Mouse (Mus musculus): Measurements from ENCODE around the gene Pigs. TPM values are rescaled to one million over a fixed set of nuclear protein-coding genes. Genes with fewer than 3 reads are reported as not detected.

The Pigs gene
- polyA plus RNA-seq, 1 experiment from 2014 or later, result 31.1 TPM

DNA sequence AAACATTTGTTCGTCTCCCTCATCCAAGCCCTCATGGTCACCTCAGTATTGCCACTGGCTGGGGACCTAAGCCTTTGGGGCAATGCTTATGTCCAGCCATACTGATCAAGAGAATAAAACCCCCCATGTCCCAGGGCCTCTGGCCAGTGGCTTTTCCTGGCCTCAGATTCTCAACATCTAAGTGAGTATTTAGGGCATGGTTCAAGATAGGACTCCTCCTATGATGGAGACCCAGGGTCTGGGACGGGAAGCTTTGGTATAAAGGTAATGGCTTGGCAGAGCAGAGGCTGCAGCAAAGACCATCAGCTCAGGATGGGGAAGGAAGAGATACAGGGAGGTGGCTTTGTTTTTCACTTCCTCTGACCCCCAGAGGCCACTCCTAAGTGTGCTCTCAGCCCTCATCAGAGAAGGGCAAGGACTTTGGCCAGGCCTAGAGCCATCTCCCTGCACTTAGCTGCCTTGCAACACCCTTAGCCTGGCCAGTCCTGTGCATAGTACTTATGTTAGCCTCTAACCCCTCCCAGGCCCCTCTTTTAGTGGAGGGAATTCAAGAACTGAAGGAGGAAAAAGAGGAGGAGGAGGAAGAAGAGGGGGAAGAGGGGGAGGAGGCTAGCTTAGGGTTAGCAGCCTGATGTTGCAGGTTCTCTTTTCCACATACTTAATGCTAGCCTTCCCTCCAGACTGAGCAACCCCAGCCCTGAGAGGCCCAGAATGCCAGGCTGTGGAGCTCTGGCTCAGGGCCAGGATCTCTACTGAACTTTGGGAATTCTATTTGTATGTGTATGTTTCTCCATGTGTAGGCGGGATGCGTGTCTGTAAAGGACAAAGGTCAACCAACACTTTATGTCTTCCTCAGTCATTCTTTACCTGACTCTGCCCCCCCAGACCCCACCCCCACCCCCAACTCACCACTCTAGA is 21.5 kb downstream of the Pigs start:
- Histone ChIP-seq H3K4me1 (replicated peaks) (peaks cover 56% of the 10 kb centered on the region), H3K9me3 (replicated peaks) (no peaks in the 10 kb centered on the region), H3K4me3 (replicated peaks) (no peak overlapping the region), H3K36me3 (replicated peaks) (peaks cover 15% of the 10 kb centered on the region), H3K9ac (no peak overlapping the region), H3K27ac (replicated peaks) (peak overlapping the region; percentile 76), H3K27me3 (no peaks in the 10 kb centered on the region), H3K4me2 (0 out of 2 replicates have a peak overlapping the region, but pooled peaks have one; percentile 17)
- 56% methylated on average over 4 of the region's 4 CpGs for WGBS (ENCODE audit: insufficient replicate concordance)
- ATAC-seq (ENCODE audit: insufficient read depth), result peak; percentile 34; the same call in 1 of the 2 replicates

DNA sequence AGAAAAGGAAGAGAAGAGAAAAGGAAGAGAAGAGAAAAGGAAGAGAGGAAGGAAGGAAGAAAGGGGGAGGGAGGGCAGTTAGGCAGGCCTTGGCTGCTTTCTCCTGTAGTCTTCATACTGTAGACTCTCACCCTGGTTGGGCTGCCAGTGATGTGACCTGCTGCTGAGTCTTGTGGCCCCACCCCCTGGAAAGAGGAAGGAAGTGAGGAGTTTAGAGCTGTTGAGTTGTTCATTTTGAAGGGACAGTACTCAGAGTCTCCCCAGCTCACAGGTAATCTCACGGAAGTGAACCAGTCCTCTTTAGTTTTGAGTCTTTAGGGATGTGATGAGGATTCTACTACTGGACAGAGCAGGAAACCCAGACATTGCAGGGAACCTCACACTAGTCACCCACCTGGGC is 24.9 kb downstream of the Pigs start:
- WGBS (ENCODE audit: insufficient replicate concordance), result 30% methylated on average over 1 of the region's 1 CpGs
- H3K4me3 ChIP-seq (replicated peaks), result no peak overlapping the region
- no peak overlapping the region for H3K9ac ChIP-seq
- H3K9me3 ChIP-seq (replicated peaks), result no peaks in the 10 kb centered on the region
- H3K36me3 ChIP-seq (replicated peaks), result peaks cover 10% of the 10 kb centered on the region
- H3K4me2 ChIP-seq, result no peak overlapping the region
- H3K4me1 ChIP-seq (replicated peaks), result peaks cover 23% of the 10 kb centered on the region
- no peak for ATAC-seq (ENCODE audit: insufficient read depth)
- H3K27ac ChIP-seq (replicated peaks), result no peak overlapping the region
- H3K27me3 ChIP-seq, result no peaks in the 10 kb centered on the region

DNA sequence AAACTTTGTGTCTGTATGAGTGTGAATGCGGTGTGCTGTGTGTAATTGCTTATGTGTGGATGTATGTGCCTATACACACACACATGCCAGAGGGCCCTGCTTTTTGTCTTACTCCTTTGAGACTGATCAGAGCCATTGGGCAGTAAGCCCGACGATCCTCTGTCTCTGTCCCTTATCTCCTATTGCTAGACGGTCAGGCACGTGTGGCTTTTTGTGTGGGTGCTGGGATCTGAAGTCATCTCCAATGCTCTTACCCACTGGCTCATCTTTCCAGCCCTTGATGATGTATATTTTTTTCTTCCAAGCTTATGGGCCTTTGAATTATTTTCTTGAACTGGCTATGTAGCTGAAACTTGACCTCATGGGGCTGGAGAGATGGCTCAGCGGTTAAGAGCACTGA is 26.7 kb downstream of the Pigs start:
- H3K27me3 ChIP-seq, result no peaks in the 10 kb centered on the region
- ATAC-seq (ENCODE audit: insufficient read depth), result no peak
- no peaks in the 10 kb centered on the region for H3K9me3 ChIP-seq (replicated peaks)
- no peak overlapping the region for H3K27ac ChIP-seq (replicated peaks)
- H3K4me2 ChIP-seq, result no peak overlapping the region
- no peak overlapping the region for H3K9ac ChIP-seq
- WGBS (ENCODE audit: insufficient replicate concordance), result 46% methylated on average over 6 of the region's 6 CpGs
- no peaks in the 10 kb centered on the region for H3K36me3 ChIP-seq (replicated peaks)
- no peak overlapping the region for H3K4me3 ChIP-seq (replicated peaks)
- H3K4me1 ChIP-seq (replicated peaks), result peaks cover 13% of the 10 kb centered on the region

DNA sequence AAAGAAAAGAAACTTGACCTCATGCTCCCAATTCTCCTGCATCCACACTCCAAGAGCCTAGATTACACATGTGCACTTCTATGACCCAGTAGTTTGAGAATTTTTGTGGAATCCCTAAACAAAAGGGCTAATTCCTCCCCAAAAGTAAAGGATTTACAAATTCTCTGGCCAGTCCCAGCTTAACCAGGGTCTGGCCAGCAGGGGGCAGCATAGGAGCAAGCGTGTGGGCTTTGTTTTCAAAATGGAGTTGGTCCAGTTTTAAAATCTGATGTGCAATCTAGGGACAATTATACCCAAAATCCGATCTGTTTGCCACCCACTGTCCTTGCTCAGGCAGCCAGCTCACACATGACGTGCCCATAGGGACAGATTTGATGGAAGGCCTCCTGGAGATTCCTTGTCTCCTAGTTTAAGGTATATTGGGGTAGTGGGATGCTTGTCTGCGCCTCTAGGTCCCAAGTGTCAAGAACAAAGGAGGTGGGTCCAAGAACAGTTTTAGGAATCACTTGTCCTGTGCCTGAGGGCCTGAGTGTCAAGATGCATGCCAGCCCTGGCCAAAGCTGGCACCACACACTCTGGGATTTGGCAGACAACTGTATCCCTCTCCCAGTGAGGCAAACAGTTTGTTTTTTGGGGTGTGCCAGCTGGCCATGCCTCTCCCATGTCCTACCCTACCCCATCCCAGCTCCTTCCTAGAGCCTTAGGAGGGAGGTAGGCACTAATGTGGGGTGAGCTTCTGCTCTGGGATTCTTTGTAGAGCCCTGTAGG is 27.4 kb downstream of the Pigs start:
- Histone ChIP-seq H3K4me3 (replicated peaks) (no peak overlapping the region), H3K9ac (no peak overlapping the region), H3K27ac (replicated peaks) (no peak overlapping the region), H3K4me2 (no peak overlapping the region), H3K36me3 (replicated peaks) (no peaks in the 10 kb centered on the region), H3K9me3 (replicated peaks) (no peaks in the 10 kb centered on the region), H3K4me1 (replicated peaks) (peaks cover 14% of the 10 kb centered on the region), H3K27me3 (no peaks in the 10 kb centered on the region)
- no peak for ATAC-seq (ENCODE audit: insufficient read depth)
- 23% methylated on average over 4 of the region's 4 CpGs for WGBS (ENCODE audit: insufficient replicate concordance)

- Histone ChIP-seq H3K27ac (replicated peaks) (no peak overlapping the region), H3K4me2 (no peak overlapping the region), H3K4me1 (replicated peaks) (peaks cover 14% of the 10 kb centered on the region), H3K9me3 (replicated peaks) (no peaks in the 10 kb centered on the region), H3K27me3 (no peaks in the 10 kb centered on the region), H3K4me3 (replicated peaks) (no peak overlapping the region), H3K36me3 (replicated peaks) (no peaks in the 10 kb centered on the region), H3K9ac (no peak overlapping the region)
- no peak for ATAC-seq (ENCODE audit: insufficient read depth)
- 23% methylated on average over 22 of the region's 22 CpGs for WGBS (ENCODE audit: insufficient replicate concordance)
Measured at GRCm38 (mm10) chr11:78358330-78359007, 30.3 kb downstream of the Pigs start.

DNA sequence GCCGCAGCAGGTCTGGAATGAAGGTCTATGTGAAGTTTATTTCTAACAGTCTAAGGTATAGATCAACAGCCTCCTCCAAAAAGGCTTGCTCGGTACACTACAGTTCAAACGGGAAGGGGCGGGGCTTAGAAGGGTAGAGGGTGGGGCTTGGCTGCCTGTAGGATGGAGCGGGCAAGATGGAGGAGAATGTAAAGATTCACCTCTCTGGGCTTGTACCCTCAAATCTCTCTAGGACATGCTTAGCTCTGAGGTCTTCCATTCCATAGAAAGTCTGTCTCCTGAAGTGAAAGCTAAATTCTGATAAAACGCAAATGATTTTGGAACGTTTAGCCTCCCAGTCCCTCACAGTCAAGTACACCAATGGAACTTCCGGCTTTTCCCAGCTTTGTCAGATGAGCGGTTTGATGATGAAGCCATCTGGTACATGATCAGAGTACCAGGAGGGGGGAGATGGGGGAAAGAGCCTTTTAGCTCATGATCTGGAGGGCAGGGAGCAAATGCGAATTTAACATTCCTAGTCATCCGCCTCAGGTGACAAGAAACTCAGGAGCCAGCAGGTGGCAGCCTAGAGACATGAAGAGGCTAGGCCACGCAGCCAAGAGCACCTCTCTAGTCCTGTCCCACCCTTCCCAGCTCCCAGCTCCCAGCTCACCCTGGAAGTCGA is 32.0 kb downstream of the Pigs start:
- H3K36me3 ChIP-seq (replicated peaks), result no peaks in the 10 kb centered on the region
- peak overlapping the region; percentile 53 for H3K4me3 ChIP-seq (replicated peaks)
- H3K4me2 ChIP-seq, result peak overlapping the region; percentile 74
- H3K27me3 ChIP-seq, result no peaks in the 10 kb centered on the region; the same call in 1 of the 2 replicates
- ATAC-seq (ENCODE audit: insufficient read depth), result peak; percentile 69
- no peaks in the 10 kb centered on the region for H3K9me3 ChIP-seq (replicated peaks)
- WGBS (ENCODE audit: insufficient replicate concordance), result 9% methylated on average over 13 of the region's 13 CpGs
- no peak overlapping the region for H3K27ac ChIP-seq (replicated peaks)
- H3K9ac ChIP-seq, result no peak overlapping the region
- H3K4me1 ChIP-seq (replicated peaks), result peaks cover 23% of the 10 kb centered on the region

DNA sequence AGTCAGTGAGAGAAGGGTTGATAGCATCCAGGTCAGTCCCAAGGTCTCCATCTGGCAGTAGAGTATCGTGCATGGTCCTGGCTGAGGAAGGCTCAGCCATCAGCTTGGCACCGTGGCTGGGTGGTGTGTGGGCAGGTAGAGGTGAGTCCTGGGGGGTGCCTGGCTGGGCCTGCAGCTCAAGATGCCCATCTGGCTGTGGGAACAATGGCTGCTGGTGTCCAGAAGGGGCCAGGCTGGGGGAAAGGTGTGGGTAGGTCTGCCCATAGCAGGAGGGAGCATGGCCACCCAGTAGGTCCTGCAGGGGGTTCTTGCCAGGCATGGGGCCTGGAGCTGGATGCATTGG is 32.5 kb downstream of the Pigs start:
- WGBS (ENCODE audit: insufficient replicate concordance), result 63% methylated on average over 2 of the region's 2 CpGs
- H3K27me3 ChIP-seq, result no peaks in the 10 kb centered on the region; the same call in 1 of the 2 replicates
- no peaks in the 10 kb centered on the region for H3K9me3 ChIP-seq (replicated peaks)
- H3K27ac ChIP-seq (replicated peaks), result no peak overlapping the region
- H3K9ac ChIP-seq, result no peak overlapping the region
- ATAC-seq (ENCODE audit: insufficient read depth), result no peak
- peaks cover 23% of the 10 kb centered on the region for H3K4me1 ChIP-seq (replicated peaks)
- H3K36me3 ChIP-seq (replicated peaks), result no peaks in the 10 kb centered on the region
- H3K4me3 ChIP-seq (replicated peaks), result peak overlapping the region; percentile 53; the same call in 1 of the 2 replicates
- peak overlapping the region; percentile 74; the same call in 1 of the 2 replicates for H3K4me2 ChIP-seq

DNA sequence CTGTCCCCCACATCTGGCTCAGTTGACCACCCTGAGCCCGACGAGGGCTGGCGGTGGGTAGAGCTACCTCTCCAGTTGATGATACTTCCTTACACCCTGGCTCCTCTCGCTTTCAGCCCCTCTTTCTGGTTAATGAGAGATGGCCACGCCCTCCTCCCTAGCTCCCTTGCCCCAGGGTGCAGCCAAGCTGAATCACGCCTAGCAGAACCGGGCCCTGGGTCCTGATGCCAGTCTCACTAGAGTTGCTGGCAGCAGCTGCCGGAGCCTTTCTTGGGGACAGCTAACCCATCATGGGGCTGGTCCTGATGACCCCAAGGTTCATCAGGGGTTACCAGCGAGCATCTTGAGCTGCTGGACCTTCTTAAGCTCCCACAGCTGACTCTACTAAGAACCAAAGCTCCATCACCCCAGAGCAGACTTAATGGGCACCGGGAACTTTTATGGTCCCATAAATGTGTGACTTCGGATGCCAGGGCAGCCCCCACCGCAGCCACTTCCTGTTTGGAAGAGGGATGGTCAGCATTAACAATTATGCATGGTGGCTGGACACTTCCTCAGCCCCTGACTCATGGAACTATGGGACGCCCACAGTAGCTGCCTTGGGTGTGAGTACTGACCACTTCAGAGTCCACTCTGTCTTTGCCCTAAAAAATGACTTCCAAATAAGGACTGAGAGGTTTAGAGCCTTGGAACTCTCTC is 35.2 kb downstream of the Pigs start:
- ATAC-seq (ENCODE audit: insufficient read depth), result no peak
- no peak overlapping the region for H3K4me2 ChIP-seq
- no peak overlapping the region for H3K9ac ChIP-seq
- H3K9me3 ChIP-seq (replicated peaks), result no peaks in the 10 kb centered on the region
- no peaks in the 10 kb centered on the region for H3K36me3 ChIP-seq (replicated peaks)
- H3K27ac ChIP-seq (replicated peaks), result no peak overlapping the region
- H3K4me1 ChIP-seq (replicated peaks), result peaks cover 18% of the 10 kb centered on the region
- WGBS (ENCODE audit: insufficient replicate concordance), result 52% methylated on average over 13 of the region's 13 CpGs
- no peak overlapping the region for H3K4me3 ChIP-seq (replicated peaks)
- H3K27me3 ChIP-seq, result no peaks in the 10 kb centered on the region; the same call in 1 of the 2 replicates

- Histone ChIP-seq H3K4me3 (replicated peaks) (no peak overlapping the region), H3K4me1 (replicated peaks) (peaks cover 15% of the 10 kb centered on the region), H3K27ac (replicated peaks) (no peak overlapping the region), H3K4me2 (no peak overlapping the region), H3K36me3 (replicated peaks) (no peaks in the 10 kb centered on the region), H3K9me3 (replicated peaks) (no peaks in the 10 kb centered on the region), H3K27me3 (no peaks in the 10 kb centered on the region; the same call in 1 of the 2 replicates), H3K9ac (no peak overlapping the region)
- no peak for ATAC-seq (ENCODE audit: insufficient read depth)
- 47% methylated on average over 8 of the region's 8 CpGs for WGBS (ENCODE audit: insufficient replicate concordance)
Measured at GRCm38 (mm10) chr11:78364103-78364502, 35.9 kb downstream of the Pigs start.
